Mouse (Mus musculus) MN1 (cell line): Measurements from ENCODE around the gene Lrrc4.

ENCODE experiments used
- DNase-seq: peaks from one replicate; pipeline ENCODE4 v3.0.0-alpha.2; 2016; ENCODE audit warnings: low spot score

The Lrrc4 gene

DNA sequence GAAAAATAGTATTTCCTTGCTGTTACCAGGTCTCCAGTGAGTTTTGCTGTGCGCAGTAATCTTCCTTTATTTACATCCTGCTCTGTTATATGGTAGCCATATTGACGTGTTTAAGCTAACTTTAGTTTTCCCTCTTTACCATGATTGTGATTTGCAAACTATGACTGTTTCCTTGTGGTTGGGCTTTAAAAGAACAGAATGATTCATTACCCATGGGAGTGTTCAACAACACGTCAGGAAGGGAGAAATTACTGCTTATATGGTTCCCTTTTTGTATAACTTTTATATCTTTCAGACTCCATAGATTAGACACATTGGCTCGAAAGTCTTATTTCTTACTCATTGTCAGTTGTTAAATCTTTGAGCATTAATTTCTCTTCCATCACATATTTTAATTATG, 218.1 kb downstream of the Lrrc4 start:
- DNase-seq, result no peak
